Comparison of ENCODE assay signal across 9 mouse cellular contexts in genomic region chr2:118199867-118200266, GRCm38 (mm10). TPM values are rescaled to one million over a fixed set of nuclear protein-coding genes. Genes with fewer than 3 reads are reported as not detected.
DNase-seq lines count a peak whose midpoint lies in the region; ATAC-seq and TF ChIP-seq lines count a peak whose summit lies in the region.
"Had no signal": no experiment of that assay in that cellular context is flagged by ENCODE, and none has a peak within 500 bp of the region (broad histone marks: within the 10 kb centered on the region; RNA-seq: fewer than 3 reads in every experiment).

No protein-coding gene starts in this region.

- peaks cover 25% of the 10 kb centered on the region for H3K4me1 ChIP-seq in embryonic facial prominence, embryonic 10.5 days
- no peaks in the 10 kb centered on the region for H3K4me1 ChIP-seq in heart, adult 2 months (ENCODE audit: control insufficient read depth, insufficient read depth, low read length)
- H3K4me1 ChIP-seq in liver, embryonic 14.5 days (replicated peaks; ENCODE audit: control insufficient read depth in 2 of 2, insufficient read depth in 2 of 2, low read length in 1 of 2) = no peaks in the 10 kb centered on the region

- 14% methylated on average over 5 of the region's 5 CpGs for WGBS in embryonic facial prominence, embryonic 10.5 days
- 7% methylated on average over 5 of the region's 5 CpGs for WGBS in heart, adult 2 months
- WGBS in liver, embryonic 14.5 days (ENCODE audit: insufficient replicate concordance) = 9% methylated on average over 5 of the region's 5 CpGs

- H3K27ac ChIP-seq in embryonic facial prominence, embryonic 10.5 days (replicated peaks) = no peak overlapping the region
- H3K27ac ChIP-seq in heart, adult 2 months = no peak overlapping the region
- no peak overlapping the region for H3K27ac ChIP-seq in liver, embryonic 14.5 days
- H3K27ac ChIP-seq: hindbrain, embryonic 15.5 days had no signal

- TF ChIP-seq POLR2A in heart, adult 2 months (IDR thresholded peaks at IDR 0.05; ENCODE audit: insufficient read depth, low read depth, low read length) = no peak

- no peaks in the 10 kb centered on the region for H3K79me2 ChIP-seq in heart, adult 2 months (replicated peaks; ENCODE audit: control insufficient read depth, insufficient read depth, low read length)

- ATAC-seq in liver, embryonic 14.5 days (ENCODE audit: insufficient read depth) = no peak

- peak; percentile 81 for TF ChIP-seq EP300 in heart, adult 2 months (IDR thresholded peaks at IDR 0.05; ENCODE audit: insufficient read depth, low read depth, low read length)
- no peak for TF ChIP-seq EP300 in liver, embryonic 14.5 days (IDR thresholded peaks at IDR 0.05; ENCODE audit: low read depth)

- DNase-seq in CD4-positive, CD25-positive, alpha-beta regulatory T cell, adult 2 months (ENCODE audit: low read depth, low spot score) = peak; percentile 79
- DNase-seq in adrenal gland, postnatal 14 days = peak; percentile 84
- peak; percentile 86 for DNase-seq in embryonic facial prominence, embryonic 10.5 days (ENCODE audit: low spot score)
- peak; percentile 61 to 73 for DNase-seq in heart, adult 2 months
- DNase-seq in kidney, postnatal 10 days = peak; percentile 89
- DNase-seq in liver, embryonic 14.5 days (ENCODE audit: low read depth in 3 of 3, low spot score in 3 of 3) = peak; percentile 17 to 33 (median 27)
- peak; percentile 76 for DNase-seq in ovary, postnatal 14 days (ENCODE audit: low spot score)
- peak; percentile 72 for DNase-seq in thymus, postnatal 14 days

- intact Hi-C loops in heart, adult 2 months (cut with DNase I) = loop anchor here (2.0 kb wide), 1 partner anchor 41 kb away; no protein-coding TSS in a partner anchor

- peaks cover 19% of the 10 kb centered on the region for H3K27me3 ChIP-seq in embryonic facial prominence, embryonic 10.5 days (replicated peaks; ENCODE audit: low read depth, poor library complexity, severe bottlenecking)
- H3K27me3 ChIP-seq in heart, adult 2 months (ENCODE audit: control insufficient read depth, insufficient read depth, low read length) = no peaks in the 10 kb centered on the region
- no peaks in the 10 kb centered on the region; the same call in 1 of the 2 replicates for H3K27me3 ChIP-seq in liver, embryonic 14.5 days (ENCODE audit: control insufficient read depth, insufficient read depth, low read length)
- H3K27me3 ChIP-seq: hindbrain, embryonic 15.5 days had no signal

- peak; percentile 99 for TF ChIP-seq CTCF in heart, adult 2 months (IDR thresholded peaks at IDR 0.05)
- TF ChIP-seq CTCF in liver, embryonic 14.5 days (IDR thresholded peaks at IDR 0.05; ENCODE audit: low read depth) = peak; percentile 85

- H3K9ac ChIP-seq in heart, adult 2 months (ENCODE audit: low read depth, low read length) = no peak overlapping the region
- no peak overlapping the region for H3K9ac ChIP-seq in liver, embryonic 14.5 days (replicated peaks)
- H3K9ac ChIP-seq: hindbrain, embryonic 15.5 days had no signal

- H3K4me2 ChIP-seq in liver, embryonic 14.5 days (ENCODE audit: low read depth) = no peak overlapping the region
- H3K4me2 ChIP-seq: hindbrain, embryonic 15.5 days had no signal

- no peak overlapping the region for H3K4me3 ChIP-seq in embryonic facial prominence, embryonic 10.5 days
- no peak overlapping the region for H3K4me3 ChIP-seq in heart, adult 2 months
- H3K4me3 ChIP-seq in liver, embryonic 14.5 days (ENCODE audit: insufficient read depth in 1 of 2, low read depth in 2 of 2, low read length in 2 of 2) = no peak overlapping the region
- H3K4me3 ChIP-seq: hindbrain, embryonic 15.5 days had no signal

- no peaks in the 10 kb centered on the region for H3K9me3 ChIP-seq in embryonic facial prominence, embryonic 10.5 days
- H3K9me3 ChIP-seq in liver, embryonic 14.5 days (ENCODE audit: control insufficient read depth, low read length) = no peaks in the 10 kb centered on the region
- H3K9me3 ChIP-seq: hindbrain, embryonic 15.5 days had no signal

- no peaks in the 10 kb centered on the region for H3K36me3 ChIP-seq in embryonic facial prominence, embryonic 10.5 days (replicated peaks)
- no peaks in the 10 kb centered on the region for H3K36me3 ChIP-seq in heart, adult 2 months (ENCODE audit: control insufficient read depth, insufficient read depth, low read length)
- no peaks in the 10 kb centered on the region for H3K36me3 ChIP-seq in liver, embryonic 14.5 days (replicated peaks; ENCODE audit: control insufficient read depth, insufficient read depth, low read depth)
- H3K36me3 ChIP-seq: hindbrain, embryonic 15.5 days had no signal

RNA-seq across cellular contexts. Expression of gene Fsip1, which starts 56.9 kb away (rescaled TPM):
- 0.34 and 0.52 TPM in 2 replicates for total RNA-seq in adrenal gland, postnatal 14 days (2021)
- 1.7 and 3.1 TPM in 2 replicates for polyA plus RNA-seq in embryonic facial prominence, embryonic 10.5 days (2016; fragmentation: Nextera tagmentation; extraction: Ambion mirVana)
- total RNA-seq in heart, adult 2 months (2021) = not detected
- polyA plus RNA-seq in heart, adult 2 months (2012; rRNA removed) = 0.06 TPM in 1 of 2 replicates, not detected in the other
- polyA plus RNA-seq in liver, embryonic 14.5 days (2012; rRNA removed) = 0.08 and 0.09 TPM in 2 replicates
- 0.06 and 0.14 TPM in 2 replicates for polyA plus RNA-seq in liver, embryonic 14.5 days (2014; fragmentation: Nextera tagmentation; extraction: Ambion mirVana)

Comparison
In these comparisons a context has a peak if more than half of its experiments do, and no peak if none do; other contexts are left out.
1. DNase-seq: peak in every context shown above with its lines; median percentile 89 in kidney, postnatal 10 days; 86 in embryonic facial prominence, embryonic 10.5 days; 84 in adrenal gland, postnatal 14 days; 79 in CD4-positive, CD25-positive, alpha-beta regulatory T cell, adult 2 months; 76 in ovary, postnatal 14 days; 72 in thymus, postnatal 14 days; 67 in heart, adult 2 months; 27 in liver, embryonic 14.5 days.